Mouse (Mus musculus): ENCODE data around the gene Pomp. TPM values are rescaled to one million over a fixed set of nuclear protein-coding genes. Genes with fewer than 3 reads are reported as not detected.
"Not testable (repeated sequence)": the region's sequence is repeated elsewhere in the genome, so short reads cannot be mapped to it uniquely, and the experiment has no call there.

Pomp gene
- total RNA-seq, 2 experiments from 2014 or later = 205 to 211 TPM

GRCm38 (mm10) chr5:147896501-147896900 lies 36.2 kb downstream of the Pomp start:
- ATAC-seq (replicated peaks; ENCODE audit: poor library complexity) = not testable (repeated sequence)

- no peak for ATAC-seq (replicated peaks; ENCODE audit: poor library complexity)
Observed at GRCm38 (mm10) chr5:147898254-147898653, 38.0 kb downstream of the Pomp start.

GRCm38 (mm10) chr5:147898968-147899549 lies 38.8 kb downstream of the Pomp start:
- ATAC-seq (replicated peaks; ENCODE audit: poor library complexity) = 0 out of 2 replicates have a peak, but pooled peaks have one; percentile 3

- 0 out of 2 replicates have a peak, but pooled peaks have one; percentile 25 for ATAC-seq (replicated peaks; ENCODE audit: poor library complexity)
Observed at GRCm38 (mm10) chr5:147902008-147902757, 41.9 kb downstream of the Pomp start.

GRCm38 (mm10) chr5:147903166-147903565 lies 42.9 kb downstream of the Pomp start:
- no peak for ATAC-seq (replicated peaks; ENCODE audit: poor library complexity)

- no peak for ATAC-seq (replicated peaks; ENCODE audit: poor library complexity)
Observed at GRCm38 (mm10) chr5:147907144-147907543, 46.9 kb downstream of the Pomp start.

GRCm38 (mm10) chr5:147907851-147908250 lies 47.6 kb downstream of the Pomp start:
- ATAC-seq (replicated peaks; ENCODE audit: poor library complexity) = no peak

- ATAC-seq (replicated peaks; ENCODE audit: poor library complexity) = peak; percentile 35
Observed at GRCm38 (mm10) chr5:147910807-147911509, 50.7 kb downstream of the Pomp start.

GRCm38 (mm10) chr5:147911744-147912143 lies 51.5 kb downstream of the Pomp start:
- peak; percentile 42; the same call in 1 of the 2 replicates for ATAC-seq (replicated peaks; ENCODE audit: poor library complexity)

- ATAC-seq (replicated peaks; ENCODE audit: poor library complexity) = no peak
Observed at GRCm38 (mm10) chr5:147913241-147913842, 53.1 kb downstream of the Pomp start.

GRCm38 (mm10) chr5:147915038-147915566 lies 54.8 kb downstream of the Pomp start:
- ATAC-seq (replicated peaks; ENCODE audit: poor library complexity) = peak; percentile 29; the same call in 1 of the 2 replicates

- ATAC-seq (replicated peaks; ENCODE audit: poor library complexity) = no peak
Observed at GRCm38 (mm10) chr5:147916171-147916570, 55.9 kb downstream of the Pomp start.

GRCm38 (mm10) chr5:147918044-147918846 lies 58.0 kb downstream of the Pomp start:
- peak; percentile 85 for ATAC-seq (replicated peaks; ENCODE audit: poor library complexity)

GRCm38 (mm10) chr5:147924621-147925020 lies 64.4 kb downstream of the Pomp start:
- ATAC-seq (replicated peaks; ENCODE audit: poor library complexity) = no peak

Other genes starting within 250 kb of the Pomp start
- gene Flt1, start 134.4 kb upstream of the Pomp start, total RNA-seq (2015) = 2.5 and 3.1 TPM in 2 replicates
- 2.5 and 3.7 TPM in 2 replicates for gene Flt1, start 134.4 kb upstream of the Pomp start, total RNA-seq (2017)
- gene Slc46a3, start 34.4 kb downstream of the Pomp start, total RNA-seq (2015) = 3.9 and 4.5 TPM in 2 replicates
- 1.6 and 3.9 TPM in 2 replicates for gene Slc46a3, start 34.4 kb downstream of the Pomp start, total RNA-seq (2017)
- 0.62 and 2.8 TPM in 2 replicates for gene Mtus2, start 96.9 kb downstream of the Pomp start, total RNA-seq (2015)
- gene Mtus2, start 96.9 kb downstream of the Pomp start, total RNA-seq (2017) = 0.51 and 3.7 TPM in 2 replicates

Data from megakaryocyte progenitor cell, adult 5-6 weeks (primary cell).